Mouse (Mus musculus): Measurements from ENCODE around the gene Mef2b.
"Not testable (repeated sequence)": the region's sequence is repeated elsewhere in the genome, so short reads cannot be mapped to it uniquely, and the experiment has no call there.

Mef2b gene

GRCm38 (mm10) chr8:70179082-70179481 lies 39.6 kb downstream of the Mef2b start:
- peak; percentile 50 for DNase-seq (ENCODE audit: low read depth, low spot score)

DNA sequence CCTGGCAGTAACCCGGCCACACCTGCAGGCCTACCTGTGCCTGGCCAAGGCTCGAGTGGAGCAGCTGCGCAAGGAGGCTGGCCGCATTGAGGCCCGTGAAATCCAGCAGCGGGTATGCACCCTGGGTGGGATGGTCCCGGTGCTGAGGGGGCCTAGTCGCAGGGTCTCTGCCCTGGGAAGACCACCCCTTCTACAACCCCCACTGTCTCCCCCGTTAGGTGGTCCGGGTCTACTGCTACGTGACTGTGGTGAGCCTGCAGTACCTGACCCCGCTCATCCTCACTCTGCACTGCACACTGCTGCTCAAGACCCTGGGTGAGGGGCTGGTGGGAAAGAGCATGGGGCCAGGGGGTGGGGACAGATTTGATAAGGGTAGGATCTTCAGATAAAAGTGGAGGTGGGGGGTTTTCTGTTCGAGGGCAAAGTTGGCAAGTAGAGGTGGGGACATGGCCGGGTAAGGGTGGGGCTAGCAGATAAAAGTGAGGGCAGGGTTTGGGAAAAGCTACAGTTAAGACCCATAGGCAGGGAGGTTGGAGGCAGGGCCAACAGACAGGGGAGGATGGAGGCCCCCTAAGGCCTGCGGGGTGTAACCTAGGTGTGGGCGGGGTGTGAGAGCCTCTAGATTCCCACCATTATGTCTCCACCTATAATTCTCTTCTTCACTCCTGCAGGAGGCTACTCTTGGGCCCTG lies 41.8 kb downstream of the Mef2b start:
- no peak for DNase-seq (ENCODE audit: low read depth, low spot score)

DNA sequence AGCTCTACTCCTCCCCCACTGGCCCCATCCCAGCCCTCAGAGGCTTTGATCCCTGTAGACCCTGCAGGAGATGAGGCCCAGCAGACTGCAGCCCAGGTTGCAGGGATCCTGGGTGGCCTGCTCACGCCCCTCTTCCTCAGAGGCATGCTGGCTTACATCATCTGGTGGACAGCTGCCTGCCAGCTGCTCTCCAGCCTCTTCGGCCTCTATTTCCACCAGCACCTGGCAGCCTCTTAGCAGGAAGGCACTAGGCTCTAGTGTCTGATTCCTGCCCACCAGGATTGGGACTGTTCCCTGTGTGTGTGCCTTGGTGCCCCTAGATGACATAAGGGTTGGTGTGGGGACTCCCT lies 42.4 kb downstream of the Mef2b start:
- no peak for DNase-seq (ENCODE audit: low read depth, low spot score)

- DNase-seq (ENCODE audit: low read depth, low spot score), result no peak
Observed at GRCm38 (mm10) chr8:70183194-70183593, 43.7 kb downstream of the Mef2b start.

DNA sequence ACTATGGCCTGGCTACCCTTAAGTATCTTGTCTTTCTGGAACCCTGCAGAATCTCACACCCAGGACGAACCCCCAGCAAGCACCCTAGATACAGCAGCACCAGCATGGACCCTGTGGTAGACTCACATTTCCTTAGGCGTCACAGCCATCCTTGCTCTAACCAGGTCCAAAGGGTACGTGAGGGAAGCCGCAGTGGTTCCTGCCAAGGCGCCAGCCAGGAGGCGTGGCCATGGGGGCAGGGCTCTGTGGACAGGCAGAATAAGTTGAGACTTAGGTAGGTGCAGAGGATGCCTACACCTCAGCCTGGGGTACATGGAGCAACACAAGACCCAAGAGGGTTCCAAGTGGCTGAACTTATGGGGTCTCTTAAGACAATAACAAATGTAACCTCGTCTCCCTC lies 49.2 kb downstream of the Mef2b start:
- no peak for DNase-seq (ENCODE audit: low read depth, low spot score)

GRCm38 (mm10) chr8:70193238-70193637 lies 53.7 kb downstream of the Mef2b start:
- no peak for DNase-seq (ENCODE audit: low read depth, low spot score)

DNA sequence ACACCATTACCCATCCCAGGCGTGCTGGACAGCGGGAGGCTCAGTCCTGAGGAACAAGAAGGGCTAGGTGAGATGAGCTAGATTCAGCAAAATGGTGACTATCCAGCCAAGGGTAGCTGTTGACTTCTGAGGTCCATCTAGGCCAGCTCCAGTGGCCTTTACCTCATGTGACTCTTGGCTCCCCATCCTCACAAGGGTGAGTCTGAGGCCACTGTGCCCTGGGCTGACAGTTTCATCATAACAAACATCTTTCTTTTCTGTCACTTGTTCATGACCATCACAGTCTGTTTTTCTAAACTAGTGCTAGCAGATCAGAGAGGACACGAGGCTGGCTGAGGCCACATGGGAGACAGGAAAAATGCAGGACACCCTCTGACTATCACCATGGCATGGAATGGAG lies 54.7 kb downstream of the Mef2b start:
- no peak for DNase-seq (ENCODE audit: low read depth, low spot score)

GRCm38 (mm10) chr8:70195762-70196161 lies 56.3 kb downstream of the Mef2b start:
- DNase-seq (ENCODE audit: low read depth, low spot score), result peak; percentile 35

GRCm38 (mm10) chr8:70197603-70198002 lies 58.1 kb downstream of the Mef2b start:
- DNase-seq (ENCODE audit: low read depth, low spot score), result no peak

DNA sequence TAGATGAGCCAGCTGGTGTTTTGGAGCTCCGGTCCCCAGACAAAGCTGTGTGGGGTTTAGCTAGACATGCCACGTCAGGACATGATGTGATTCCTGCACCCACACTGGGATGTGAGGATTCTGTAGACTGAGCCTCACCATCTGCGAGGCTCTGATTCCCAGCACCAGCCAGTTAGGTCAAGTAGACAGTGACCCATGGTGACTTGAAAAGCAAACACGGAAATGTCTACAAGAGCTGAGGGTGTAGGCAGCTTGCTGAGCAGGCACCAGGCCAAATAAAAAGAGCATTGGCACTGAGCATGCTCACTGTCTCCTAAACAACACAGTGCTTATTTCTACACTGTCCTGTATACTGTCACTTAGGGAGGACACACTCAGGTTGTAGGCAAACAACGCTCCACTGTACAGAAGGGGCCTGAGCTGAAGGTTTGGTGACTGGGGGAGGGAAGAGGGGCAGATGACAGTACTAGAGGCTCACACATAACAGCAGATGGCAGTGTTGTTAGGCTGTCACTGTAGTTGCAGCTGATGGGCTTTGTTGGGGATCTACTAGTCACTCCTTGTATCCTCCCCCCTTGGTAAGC lies 60.7 kb downstream of the Mef2b start:
- no peak for DNase-seq (ENCODE audit: low read depth, low spot score)

- no peak for DNase-seq (ENCODE audit: low read depth, low spot score)
Observed at GRCm38 (mm10) chr8:70201417-70201816, 61.9 kb downstream of the Mef2b start.

GRCm38 (mm10) chr8:70203072-70203471 lies 63.6 kb downstream of the Mef2b start:
- no peak for DNase-seq (ENCODE audit: low read depth, low spot score)

- no peak for DNase-seq (ENCODE audit: low read depth, low spot score)
Observed at GRCm38 (mm10) chr8:70204757-70205156, 65.2 kb downstream of the Mef2b start.

GRCm38 (mm10) chr8:70208130-70208529 lies 68.6 kb downstream of the Mef2b start:
- peak; percentile 73 for DNase-seq (ENCODE audit: low read depth, low spot score)

DNA sequence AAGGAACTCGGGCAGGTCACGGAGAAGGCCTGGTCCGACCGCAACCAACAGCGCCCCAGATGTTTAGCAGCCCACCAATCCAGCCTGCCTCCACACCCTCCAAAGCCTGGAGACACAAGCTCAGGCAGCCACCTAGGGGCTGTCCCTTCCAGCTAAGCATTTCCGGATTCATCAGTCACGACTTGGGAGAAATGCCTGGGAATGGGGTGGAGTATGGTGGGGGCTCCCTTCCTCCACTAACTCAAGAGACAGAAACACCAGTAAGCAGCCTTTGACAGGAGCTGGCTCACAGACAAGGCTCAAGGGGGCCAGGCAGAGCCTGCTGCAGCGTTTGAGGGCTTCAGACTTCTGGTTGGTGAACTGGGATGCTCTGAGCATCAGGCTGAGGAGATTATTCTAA lies 71.0 kb downstream of the Mef2b start:
- peak; percentile 59 for DNase-seq (ENCODE audit: low read depth, low spot score)

- DNase-seq (ENCODE audit: low read depth, low spot score), result no peak
Observed at GRCm38 (mm10) chr8:70211275-70211674, 71.8 kb downstream of the Mef2b start.

DNA sequence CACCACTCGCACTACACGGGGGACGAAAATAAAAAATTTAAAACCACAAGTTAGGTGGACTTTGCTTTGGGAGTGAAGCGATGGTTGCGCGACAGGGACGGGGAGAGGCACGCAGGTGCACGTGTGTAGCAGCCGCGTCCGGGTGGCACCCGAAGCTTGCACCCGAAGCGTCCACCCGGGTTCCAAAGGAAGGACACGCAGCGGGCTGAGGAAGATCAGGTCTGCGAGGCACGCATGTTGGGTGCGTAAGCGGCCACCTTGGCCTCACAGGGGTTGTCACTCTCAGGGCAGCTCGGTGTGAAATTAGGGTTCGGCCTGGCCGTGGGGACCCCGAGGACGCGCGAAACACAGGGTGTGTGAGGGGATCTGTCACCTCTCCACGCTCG lies 72.2 kb downstream of the Mef2b start:
- DNase-seq (ENCODE audit: low read depth, low spot score), result no peak

DNA sequence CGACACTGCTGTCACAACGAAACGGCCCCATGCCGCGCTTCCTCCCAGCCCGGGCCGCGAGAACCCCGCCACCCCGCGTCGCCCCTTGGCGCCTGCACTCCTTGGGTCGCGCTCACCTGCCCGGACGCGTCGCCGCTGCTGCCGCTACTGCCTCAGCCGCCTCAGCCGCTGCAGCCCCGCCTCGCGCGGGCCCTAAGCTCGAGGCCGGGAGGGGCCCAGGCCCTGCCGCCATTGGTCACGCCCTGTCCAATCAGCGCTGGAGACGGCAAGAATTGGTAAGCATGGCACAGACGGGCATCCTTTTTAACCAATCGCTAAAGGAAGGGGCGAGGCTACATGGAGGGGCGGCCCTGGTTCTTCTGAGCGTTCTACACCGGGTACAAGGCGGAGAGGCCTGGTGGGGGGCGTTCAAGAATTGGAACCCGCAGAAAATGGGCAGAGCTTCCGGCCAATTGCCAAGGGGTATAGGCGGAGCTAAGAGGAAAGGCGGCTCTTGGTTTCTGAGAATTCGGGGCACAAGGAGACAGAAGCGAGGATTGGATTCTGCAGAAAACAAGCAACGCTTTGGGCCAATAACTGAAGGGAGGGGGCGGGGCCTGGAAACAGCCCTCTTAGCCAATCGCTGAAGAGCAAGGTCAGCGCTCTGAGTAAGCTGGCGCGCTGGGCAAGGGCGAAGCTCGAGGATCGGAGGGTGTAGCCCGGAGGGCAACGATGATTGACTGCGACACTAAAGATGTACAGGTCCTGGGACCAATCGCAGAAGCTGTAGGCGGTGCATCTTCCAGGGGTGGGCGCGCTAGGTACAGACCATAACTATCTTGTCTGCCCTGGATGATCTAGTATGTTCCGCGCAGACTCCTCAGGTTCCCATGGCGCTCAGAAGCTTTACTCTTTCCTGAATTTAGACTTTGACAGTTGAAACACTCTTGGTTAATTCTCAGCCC lies 72.9 kb downstream of the Mef2b start, which contains the start of gene Slc25a42:
Gene Slc25a42, minus strand, starts transcription at position 194 of the 944 bp plus-strand sequence.
- DNase-seq (ENCODE audit: low read depth, low spot score), result peak; percentile 100

- DNase-seq (ENCODE audit: low read depth, low spot score), result no peak
Observed at GRCm38 (mm10) chr8:70214411-70214810, 74.9 kb downstream of the Mef2b start.

DNA sequence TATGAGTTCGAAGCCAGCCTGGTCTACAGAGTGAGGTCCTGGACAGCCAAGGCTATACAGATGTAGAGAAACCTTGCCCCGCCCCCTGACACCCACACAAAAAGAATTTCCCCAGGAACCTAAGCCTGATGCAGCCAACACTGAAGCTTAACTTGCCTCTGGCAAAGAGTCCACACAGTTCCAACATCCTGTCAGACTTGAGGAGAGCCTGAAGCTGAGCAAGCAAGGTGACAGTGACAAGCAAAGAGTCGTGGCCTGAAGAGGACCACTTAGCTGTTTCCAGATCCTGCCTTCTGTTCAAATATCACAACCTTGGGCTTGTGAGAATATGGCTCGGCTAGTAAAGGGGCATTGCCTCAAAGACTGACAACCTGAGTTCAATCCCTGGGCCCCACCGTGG lies 75.6 kb downstream of the Mef2b start:
- no peak for DNase-seq (ENCODE audit: low read depth, low spot score)

DNA sequence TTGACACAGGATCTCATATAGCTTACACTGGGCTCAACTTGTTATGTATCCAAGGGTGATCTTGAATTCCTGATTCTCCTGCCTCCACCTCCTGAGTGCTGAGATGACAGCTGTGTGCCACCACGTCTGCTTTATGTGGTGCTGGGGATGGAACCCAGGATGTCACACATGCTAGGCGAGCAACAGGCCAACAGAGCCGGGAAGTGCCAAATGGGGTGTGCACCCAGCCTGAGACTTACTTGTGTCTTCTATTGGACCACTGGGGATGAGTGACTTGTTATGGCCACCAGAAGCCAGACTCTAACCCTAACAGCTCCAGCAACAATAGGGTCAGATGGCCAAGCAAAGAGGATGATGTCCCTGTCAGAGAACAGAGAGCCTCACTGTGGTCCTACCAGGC lies 76.7 kb downstream of the Mef2b start:
- DNase-seq (ENCODE audit: low read depth, low spot score), result not testable (repeated sequence)

DNA sequence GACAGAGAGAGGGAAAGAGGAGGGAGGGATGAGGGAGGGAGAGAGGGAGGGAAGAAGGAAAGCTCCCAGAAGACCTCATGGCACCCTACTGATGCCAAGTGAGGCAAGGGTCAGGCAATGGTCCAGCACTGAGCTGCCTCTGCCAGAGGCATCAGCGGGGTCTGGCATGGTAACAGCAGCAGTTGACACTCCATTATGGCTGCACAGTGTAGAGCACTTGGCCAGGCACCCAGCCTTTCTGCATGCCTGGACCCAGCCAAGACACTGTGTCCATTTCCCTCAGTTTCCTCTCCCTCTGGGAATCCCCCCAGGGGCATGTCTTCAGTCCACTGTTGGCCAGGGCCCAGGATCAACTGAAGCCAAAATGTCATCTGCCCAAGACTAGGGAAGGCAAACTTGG lies 77.1 kb downstream of the Mef2b start:
- no peak for DNase-seq (ENCODE audit: low read depth, low spot score)
